In genomic region chr11:63130497-63130896, GRCm38 (mm10) we compare ENCODE assay signal across 9 mouse cellular contexts. TPM values are rescaled to one million over a fixed set of nuclear protein-coding genes. Genes with fewer than 3 reads are reported as not detected.
A peak's percentile ranks its signal among the peaks of the same experiment; 100 is the strongest.
DNase-seq lines count a peak whose midpoint lies in the region; ATAC-seq and TF ChIP-seq lines count a peak whose summit lies in the region.
"Had no signal": no experiment of that assay in that cellular context is flagged by ENCODE, and none has a peak within 500 bp of the region (broad histone marks: within the 10 kb centered on the region; RNA-seq: fewer than 3 reads in every experiment).

No protein-coding gene starts in this region.

- H3K4me2 ChIP-seq in heart, postnatal 0 days (ENCODE audit: low read depth, low read length) = peak overlapping the region; percentile 95
- peak overlapping the region; percentile 79 for H3K4me2 ChIP-seq in neural tube, embryonic 13.5 days

- TF ChIP-seq EP300 in heart, postnatal 0 days (IDR thresholded peaks at IDR 0.05; ENCODE audit: low read depth) = no peak

- no peaks in the 10 kb centered on the region for H3K9me3 ChIP-seq in heart, postnatal 0 days (replicated peaks; ENCODE audit: control insufficient read depth, low read length)
- H3K9me3 ChIP-seq in neural tube, embryonic 13.5 days = no peaks in the 10 kb centered on the region
- H3K9me3 ChIP-seq: megakaryocyte, embryonic 14.5 days had no signal

- TF ChIP-seq POLR2A in embryonic fibroblast, embryonic 13.5 days (IDR thresholded peaks at IDR 0.05; ENCODE audit: low read depth, low read length) = no peak

- H3K36me3 ChIP-seq in heart, postnatal 0 days (replicated peaks; ENCODE audit: control insufficient read depth, insufficient read depth, low read length) = 0 out of 2 replicates have a peak, but pooled peaks cover 11% of the 10 kb centered on the region
- H3K36me3 ChIP-seq in neural tube, embryonic 13.5 days = no peaks in the 10 kb centered on the region

- no peaks in the 10 kb centered on the region for H3K27me3 ChIP-seq in heart, postnatal 0 days (ENCODE audit: control insufficient read depth, insufficient read depth, low read length)
- H3K27me3 ChIP-seq in neural tube, embryonic 13.5 days = peaks cover 72% of the 10 kb centered on the region

- WGBS in heart, postnatal 0 days = 19% methylated on average over 8 of the region's 8 CpGs
- 49% methylated on average over 8 of the region's 8 CpGs for WGBS in neural tube, embryonic 13.5 days

- H3K4me3 ChIP-seq in embryonic fibroblast, embryonic 13.5 days (ENCODE audit: insufficient read depth, low read length) = peak overlapping the region; percentile 77
- peak overlapping the region; percentile 77 for H3K4me3 ChIP-seq in heart, postnatal 0 days (ENCODE audit: low read depth, low read length)
- H3K4me3 ChIP-seq in neural tube, embryonic 13.5 days = peak overlapping the region; percentile 48; the same call in 1 of the 2 replicates

- H3K9ac ChIP-seq in heart, postnatal 0 days (replicated peaks; ENCODE audit: low read depth, low read length) = peak overlapping the region; percentile 88
- H3K9ac ChIP-seq in neural tube, embryonic 13.5 days = no peak overlapping the region

- peak; percentile 98 for DNase-seq in 3T3-L1 (ENCODE audit: low read depth, low spot score)
- peak; percentile 98 for DNase-seq in adipocyte (ENCODE audit: low spot score)
- no peak for DNase-seq in heart, postnatal 0 days (ENCODE audit: low spot score)
- DNase-seq in kidney, postnatal 36 days = peak; percentile 84 to 87
- no peak for DNase-seq in natural killer cell, adult 2 months (ENCODE audit: low spot score in 2 of 2)
- DNase-seq in embryo, embryonic 10 days (ENCODE audit: low spot score) = no peak

- peaks cover 14% of the 10 kb centered on the region for H3K4me1 ChIP-seq in embryonic fibroblast, embryonic 13.5 days (ENCODE audit: control insufficient read depth, insufficient read depth, low read length)
- peaks cover 33% of the 10 kb centered on the region for H3K4me1 ChIP-seq in heart, postnatal 0 days (ENCODE audit: control insufficient read depth, insufficient read depth)
- H3K4me1 ChIP-seq in neural tube, embryonic 13.5 days (replicated peaks) = peaks cover 45% of the 10 kb centered on the region

- TF ChIP-seq CTCF in embryonic fibroblast, embryonic 13.5 days (IDR thresholded peaks at IDR 0.05; ENCODE audit: borderline replicate concordance, insufficient read depth, low read length) = no peak
- no peak for TF ChIP-seq CTCF in heart, postnatal 0 days (IDR thresholded peaks at IDR 0.05; ENCODE audit: low read depth)

- ATAC-seq in heart, postnatal 0 days (ENCODE audit: insufficient read depth, low read depth) = peak; percentile 4; the same call in 1 of the 2 replicates
- no peak for ATAC-seq in neural tube, embryonic 13.5 days (ENCODE audit: low read depth)

- H3K27ac ChIP-seq in embryonic fibroblast, embryonic 13.5 days (ENCODE audit: insufficient read depth, low read length) = peak overlapping the region; percentile 38; the same call in 1 of the 2 replicates
- H3K27ac ChIP-seq in heart, postnatal 0 days (ENCODE audit: low read depth) = peak overlapping the region; percentile 90
- no peak overlapping the region for H3K27ac ChIP-seq in neural tube, embryonic 13.5 days (replicated peaks)

RNA-seq across cellular contexts. Expression of gene Pmp22, which starts 1.7 kb away (rescaled TPM):
- polyA plus RNA-seq in embryonic fibroblast, embryonic 13.5 days (2011; ENCODE audit: insufficient read length, low read depth, missing spikeins) = 124 and 179 TPM in 2 replicates
- 94.4 and 128 TPM in 2 replicates for total RNA-seq in heart, postnatal 0 days (2014; rRNA removed; ENCODE audit: low replicate concordance)
- 62.1 and 63.3 TPM in 2 replicates for polyA plus RNA-seq in heart, postnatal 0 days (2015; fragmentation: Nextera tagmentation; extraction: Ambion mirVana)
- 45.2 and 52.4 TPM in 2 replicates for polyA plus RNA-seq in neural tube, embryonic 13.5 days (2015; fragmentation: Nextera tagmentation; extraction: Ambion mirVana)

Comparison
In these comparisons a context has a peak if more than half of its experiments do, and no peak if none do; other contexts are left out.
1. DNase-seq: peak in 3T3-L1 (single experiment), adipocyte (single experiment) and kidney, postnatal 36 days (2 of 2); none in heart, postnatal 0 days (single experiment), natural killer cell, adult 2 months (0 of 2) and embryo, embryonic 10 days (single experiment).
2. Peak in every context shown above with its lines, with median percentiles within 50 percentile points of each other: H3K4me3 ChIP-seq.